Mouse (Mus musculus): ENCODE data around the gene Dot1l. TPM values are rescaled to one million over a fixed set of nuclear protein-coding genes. Genes with fewer than 3 reads are reported as not detected.

Dot1l gene
- polyA plus RNA-seq, 1 experiment from 2014 or later: 13.8 TPM

GRCm38 (mm10) chr10:80836949-80837379, 82.0 kb downstream of the Dot1l start:
- ATAC-seq (replicated peaks; ENCODE audit: insufficient number of reproducible peaks, low FRiP score, low TSS enrichment, low read depth) (no peak), DNase-seq (ENCODE audit: low spot score) (no peak)
- Histone ChIP-seq H3K27ac (replicated peaks; ENCODE audit: low read depth, low read length) (no peak overlapping the region), H3K27me3 (ENCODE audit: control insufficient read depth, insufficient read depth, low read length) (peaks cover 27% of the 10 kb centered on the region), H3K9me3 (replicated peaks; ENCODE audit: control insufficient read depth, low read length) (no peaks in the 10 kb centered on the region), H3K36me3 (replicated peaks; ENCODE audit: control insufficient read depth, insufficient read depth, low read depth, low read length) (0 out of 2 replicates have a peak, but pooled peaks cover 3% of the 10 kb centered on the region), H3K4me1 (ENCODE audit: control insufficient read depth, insufficient read depth, low read length) (peaks cover 3% of the 10 kb centered on the region; the same call in 1 of the 2 replicates), H3K4me3 (ENCODE audit: low read depth, low read length) (no peak overlapping the region), H3K4me2 (ENCODE audit: low read depth, low read length) (no peak overlapping the region), H3K9ac (replicated peaks; ENCODE audit: low read length) (no peak overlapping the region)
- 49% methylated on average over 7 of the region's 7 CpGs for WGBS

GRCm38 (mm10) chr10:80837827-80838226, 82.8 kb downstream of the Dot1l start:
- ATAC-seq (replicated peaks; ENCODE audit: insufficient number of reproducible peaks, low FRiP score, low TSS enrichment, low read depth) (no peak), DNase-seq (ENCODE audit: low spot score) (no peak)
- Histone ChIP-seq H3K27me3 (ENCODE audit: control insufficient read depth, insufficient read depth, low read length) (peaks cover 31% of the 10 kb centered on the region), H3K4me1 (ENCODE audit: control insufficient read depth, insufficient read depth, low read length) (peaks cover 3% of the 10 kb centered on the region; the same call in 1 of the 2 replicates), H3K9me3 (replicated peaks; ENCODE audit: control insufficient read depth, low read length) (no peaks in the 10 kb centered on the region), H3K9ac (replicated peaks; ENCODE audit: low read length) (no peak overlapping the region), H3K4me2 (ENCODE audit: low read depth, low read length) (no peak overlapping the region), H3K36me3 (replicated peaks; ENCODE audit: control insufficient read depth, insufficient read depth, low read depth, low read length) (0 out of 2 replicates have a peak, but pooled peaks cover 3% of the 10 kb centered on the region), H3K27ac (replicated peaks; ENCODE audit: low read depth, low read length) (no peak overlapping the region), H3K4me3 (ENCODE audit: low read depth, low read length) (no peak overlapping the region)
- 16% methylated on average over 2 of the region's 2 CpGs for WGBS

- H3K4me1 ChIP-seq (ENCODE audit: control insufficient read depth, insufficient read depth, low read length): peaks cover 3% of the 10 kb centered on the region; the same call in 1 of the 2 replicates
- WGBS: 46% methylated on average over 2 of the region's 2 CpGs
- 0 out of 2 replicates have a peak, but pooled peaks cover 3% of the 10 kb centered on the region for H3K36me3 ChIP-seq (replicated peaks; ENCODE audit: control insufficient read depth, insufficient read depth, low read depth, low read length)
- H3K9ac ChIP-seq (replicated peaks; ENCODE audit: low read length): no peak overlapping the region
- no peak overlapping the region for H3K27ac ChIP-seq (replicated peaks; ENCODE audit: low read depth, low read length)
- peaks cover 37% of the 10 kb centered on the region for H3K27me3 ChIP-seq (ENCODE audit: control insufficient read depth, insufficient read depth, low read length)
- H3K4me3 ChIP-seq (ENCODE audit: low read depth, low read length): no peak overlapping the region
- no peak for ATAC-seq (replicated peaks; ENCODE audit: insufficient number of reproducible peaks, low FRiP score, low TSS enrichment, low read depth)
- no peak overlapping the region for H3K4me2 ChIP-seq (ENCODE audit: low read depth, low read length)
- no peak for DNase-seq (ENCODE audit: low spot score)
- no peaks in the 10 kb centered on the region for H3K9me3 ChIP-seq (replicated peaks; ENCODE audit: control insufficient read depth, low read length)
Measured at GRCm38 (mm10) chr10:80838346-80838912, 83.4 kb downstream of the Dot1l start.

- ATAC-seq (replicated peaks; ENCODE audit: insufficient number of reproducible peaks, low FRiP score, low TSS enrichment, low read depth): no peak
- Histone ChIP-seq H3K27me3 (ENCODE audit: control insufficient read depth, insufficient read depth, low read length) (peaks cover 43% of the 10 kb centered on the region), H3K4me2 (ENCODE audit: low read depth, low read length) (no peak overlapping the region), H3K36me3 (replicated peaks; ENCODE audit: control insufficient read depth, insufficient read depth, low read depth, low read length) (0 out of 2 replicates have a peak, but pooled peaks cover 2% of the 10 kb centered on the region), H3K4me1 (ENCODE audit: control insufficient read depth, insufficient read depth, low read length) (peaks cover 3% of the 10 kb centered on the region; the same call in 1 of the 2 replicates), H3K27ac (replicated peaks; ENCODE audit: low read depth, low read length) (no peak overlapping the region), H3K4me3 (ENCODE audit: low read depth, low read length) (no peak overlapping the region), H3K9ac (replicated peaks; ENCODE audit: low read length) (no peak overlapping the region), H3K9me3 (replicated peaks; ENCODE audit: control insufficient read depth, low read length) (no peaks in the 10 kb centered on the region)
- no peak for DNase-seq (ENCODE audit: low spot score)
- WGBS: 63% methylated on average over 6 of the region's 6 CpGs
Measured at GRCm38 (mm10) chr10:80839848-80840247, 84.8 kb downstream of the Dot1l start.

GRCm38 (mm10) chr10:80841685-80842084, 86.7 kb downstream of the Dot1l start:
- Histone ChIP-seq H3K36me3 (replicated peaks; ENCODE audit: control insufficient read depth, insufficient read depth, low read depth, low read length) (no peaks in the 10 kb centered on the region), H3K9ac (replicated peaks; ENCODE audit: low read length) (no peak overlapping the region), H3K4me1 (ENCODE audit: control insufficient read depth, insufficient read depth, low read length) (no peaks in the 10 kb centered on the region), H3K4me2 (ENCODE audit: low read depth, low read length) (no peak overlapping the region), H3K27ac (replicated peaks; ENCODE audit: low read depth, low read length) (no peak overlapping the region), H3K9me3 (replicated peaks; ENCODE audit: control insufficient read depth, low read length) (no peaks in the 10 kb centered on the region), H3K27me3 (ENCODE audit: control insufficient read depth, insufficient read depth, low read length) (peaks cover 33% of the 10 kb centered on the region), H3K4me3 (ENCODE audit: low read depth, low read length) (no peak overlapping the region)
- WGBS: 71% methylated on average over 2 of the region's 2 CpGs
- DNase-seq (ENCODE audit: low spot score) (no peak), ATAC-seq (replicated peaks; ENCODE audit: insufficient number of reproducible peaks, low FRiP score, low TSS enrichment, low read depth) (no peak)

GRCm38 (mm10) chr10:80842334-80842733, 87.3 kb downstream of the Dot1l start:
- H3K4me2 ChIP-seq (ENCODE audit: low read depth, low read length): no peak overlapping the region
- ATAC-seq (replicated peaks; ENCODE audit: insufficient number of reproducible peaks, low FRiP score, low TSS enrichment, low read depth) (no peak), DNase-seq (ENCODE audit: low spot score) (no peak)
- H3K4me3 ChIP-seq (ENCODE audit: low read depth, low read length): no peak overlapping the region
- H3K36me3 ChIP-seq (replicated peaks; ENCODE audit: control insufficient read depth, insufficient read depth, low read depth, low read length): no peaks in the 10 kb centered on the region
- H3K4me1 ChIP-seq (ENCODE audit: control insufficient read depth, insufficient read depth, low read length): no peaks in the 10 kb centered on the region
- no peaks in the 10 kb centered on the region for H3K9me3 ChIP-seq (replicated peaks; ENCODE audit: control insufficient read depth, low read length)
- WGBS: 82% methylated on average over 15 of the region's 15 CpGs
- H3K27me3 ChIP-seq (ENCODE audit: control insufficient read depth, insufficient read depth, low read length): peaks cover 30% of the 10 kb centered on the region
- no peak overlapping the region for H3K27ac ChIP-seq (replicated peaks; ENCODE audit: low read depth, low read length)
- H3K9ac ChIP-seq (replicated peaks; ENCODE audit: low read length): no peak overlapping the region

GRCm38 (mm10) chr10:80843087-80843930, 88.3 kb downstream of the Dot1l start:
- Histone ChIP-seq H3K4me3 (ENCODE audit: low read depth, low read length) (peak overlapping the region; percentile 37), H3K27ac (replicated peaks; ENCODE audit: low read depth, low read length) (no peak overlapping the region), H3K27me3 (ENCODE audit: control insufficient read depth, insufficient read depth, low read length) (peaks cover 30% of the 10 kb centered on the region), H3K4me2 (ENCODE audit: low read depth, low read length) (peak overlapping the region; percentile 86), H3K9ac (replicated peaks; ENCODE audit: low read length) (peak overlapping the region; percentile 53), H3K36me3 (replicated peaks; ENCODE audit: control insufficient read depth, insufficient read depth, low read depth, low read length) (no peaks in the 10 kb centered on the region), H3K9me3 (replicated peaks; ENCODE audit: control insufficient read depth, low read length) (no peaks in the 10 kb centered on the region), H3K4me1 (ENCODE audit: control insufficient read depth, insufficient read depth, low read length) (no peaks in the 10 kb centered on the region)
- 9% methylated on average over 32 of the region's 32 CpGs for WGBS
- DNase-seq (ENCODE audit: low spot score): no peak
- ATAC-seq (replicated peaks; ENCODE audit: insufficient number of reproducible peaks, low FRiP score, low TSS enrichment, low read depth): no peak
